Mouse (Mus musculus) lung, adult 18-20 months (tissue): Measurements from ENCODE around the gene Ppa1.
"Not testable (repeated sequence)": the region's sequence is repeated elsewhere in the genome, so short reads cannot be mapped to it uniquely, and the experiment has no call there.

Experiments
- DNase-seq, 2 experiments: peaks; one replicate each; pipeline ENCODE4 v3.0.0; 2022; ENCODE audit warnings: mixed read lengths in 2 of 2

The Ppa1 gene

DNA sequence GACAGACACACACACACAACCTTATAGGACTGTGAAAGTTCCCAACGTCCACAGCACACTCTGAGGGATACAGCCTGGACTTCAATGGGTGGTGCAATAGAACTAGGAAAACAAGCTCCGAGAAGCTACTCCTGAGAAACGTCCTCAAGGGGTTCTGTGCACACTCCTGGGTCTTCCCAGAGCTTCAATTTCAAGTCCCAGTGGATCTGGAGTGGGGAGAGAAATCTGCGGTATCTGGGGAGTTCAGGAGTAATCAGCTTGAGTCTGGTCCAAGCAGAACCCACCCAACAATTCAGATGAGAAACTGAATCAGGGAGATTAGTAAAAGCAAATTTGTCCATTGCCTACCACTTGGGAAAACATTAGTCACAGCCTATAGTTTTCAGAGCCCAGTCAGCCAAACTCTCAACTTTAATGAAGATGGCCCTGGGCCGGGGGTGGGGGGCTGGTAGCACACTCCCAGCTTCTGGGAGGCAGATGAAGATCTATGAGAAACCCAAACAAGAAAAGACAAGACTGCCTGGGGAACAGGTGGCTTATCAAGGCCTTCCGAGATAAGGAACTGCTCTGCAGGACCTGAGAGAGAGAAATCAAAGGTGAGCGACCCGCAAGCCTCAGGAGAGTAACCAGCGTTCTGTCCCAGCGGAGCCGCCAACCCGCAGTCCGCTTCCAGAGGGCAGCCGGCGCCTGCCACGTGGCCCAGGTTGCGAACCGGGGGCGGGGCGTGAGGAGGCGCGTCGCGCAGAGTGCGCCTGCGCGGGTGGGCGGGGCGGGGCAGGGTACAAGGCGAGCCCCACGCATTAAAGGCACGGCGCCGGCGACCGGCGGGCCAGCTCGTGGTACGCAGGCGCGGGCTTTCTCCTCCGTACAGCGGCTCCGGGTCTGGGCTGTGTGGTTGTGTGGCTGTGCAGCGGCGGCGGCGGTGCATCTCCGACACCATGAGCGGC lies at the start of gene Ppa1:
Gene Ppa1 (plus strand): TSS at position 763 of the 947 bp plus-strand sequence.
- peak; percentile 86 to 89 for DNase-seq

DNA sequence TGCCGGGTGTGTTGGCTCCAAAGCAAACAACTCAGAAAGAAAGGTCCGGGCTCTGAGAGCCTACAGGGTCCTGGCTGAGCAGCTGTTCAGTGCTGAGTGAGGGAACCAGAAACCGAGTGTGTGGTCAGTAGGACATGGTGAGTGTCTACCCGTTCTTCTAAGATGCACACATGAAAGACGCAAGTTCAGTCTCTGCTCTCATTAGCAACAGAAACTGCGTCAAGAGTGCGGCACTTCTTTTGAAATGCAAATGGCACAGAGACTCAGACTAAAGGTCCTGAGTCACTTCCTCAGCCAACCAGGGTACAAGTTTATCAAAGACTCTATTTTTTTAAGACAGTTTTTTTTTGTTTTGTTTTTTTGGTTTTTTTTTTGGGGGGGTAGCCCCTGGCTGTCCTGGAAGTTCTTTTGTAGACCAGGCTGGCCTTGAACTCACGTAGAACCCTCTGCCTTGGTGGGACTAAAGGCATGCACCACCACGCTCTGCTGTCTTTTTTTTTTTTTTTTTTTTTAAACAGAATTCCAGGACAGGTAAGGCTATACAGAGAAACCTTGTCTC lies 48.7 kb upstream of the Ppa1 start:
- no peak for DNase-seq

DNA sequence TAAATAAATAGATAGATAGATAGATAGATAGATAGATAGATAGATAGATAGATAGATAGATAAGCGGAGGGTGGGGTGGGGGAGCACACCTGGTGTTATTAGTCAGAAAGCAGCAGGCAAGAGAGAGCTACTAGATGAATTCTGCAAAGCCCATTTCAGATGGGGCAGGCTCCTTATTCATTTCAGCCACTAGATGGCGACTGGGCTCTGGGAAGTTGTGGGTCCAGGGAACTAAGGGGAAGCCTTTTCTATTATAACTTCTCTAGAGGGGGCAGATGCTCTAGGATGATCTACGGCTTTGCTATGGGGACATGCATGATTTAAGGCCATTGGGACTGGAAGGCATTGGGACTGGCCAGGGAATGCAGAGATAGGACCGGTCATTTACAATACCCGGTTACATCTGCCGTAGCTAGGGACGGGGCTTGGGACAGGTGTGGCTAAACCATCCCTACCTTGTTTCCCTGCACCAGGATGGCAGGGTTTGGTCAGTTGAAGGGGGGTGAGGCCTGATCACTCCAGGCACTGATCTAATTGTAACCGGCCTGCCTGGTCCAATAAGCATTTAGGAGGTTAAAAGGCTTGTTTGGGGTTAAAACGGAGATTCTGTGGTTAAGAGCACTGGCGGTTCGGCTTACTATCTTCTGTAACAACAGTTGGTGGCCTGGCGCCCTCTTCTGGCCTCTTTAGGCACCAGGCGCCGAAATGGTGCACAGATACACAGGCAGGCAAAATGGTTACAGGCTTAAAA lies 45.9 kb upstream of the Ppa1 start:
- peak; percentile 32 to 48 for DNase-seq

DNA sequence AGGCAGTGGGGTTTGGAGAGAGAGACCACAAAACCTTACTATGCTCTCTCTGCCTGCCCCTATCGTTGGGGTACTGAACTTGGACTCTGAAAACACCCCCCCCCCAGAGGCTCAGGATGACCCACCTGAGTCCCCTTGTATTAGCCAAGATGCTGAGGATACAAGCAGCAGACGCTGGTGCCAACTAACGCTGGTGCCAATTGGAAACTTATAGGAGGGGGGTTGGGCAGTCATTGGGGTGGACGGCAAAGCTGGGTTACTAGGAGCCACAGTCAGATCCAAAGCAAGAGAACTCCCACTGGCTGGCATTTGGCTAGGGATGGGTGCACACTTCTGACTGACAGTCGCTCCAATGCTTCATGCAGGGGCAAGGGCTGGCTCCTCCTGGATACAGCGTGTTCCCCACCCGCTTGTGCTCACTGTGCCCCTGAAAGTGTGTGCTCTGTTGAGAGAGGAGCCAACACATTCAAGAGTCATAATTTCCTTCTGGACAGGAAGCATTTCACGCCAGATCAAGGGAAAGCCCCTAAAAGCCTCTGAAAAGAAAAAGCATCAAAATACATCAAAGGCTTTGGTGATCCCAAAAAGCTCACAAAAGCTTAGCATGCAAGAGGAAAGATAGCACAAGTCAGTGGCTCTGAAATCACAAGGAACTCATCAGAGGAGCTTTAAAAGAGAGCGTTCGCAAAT lies 43.8 kb upstream of the Ppa1 start:
- no peak for DNase-seq

DNA sequence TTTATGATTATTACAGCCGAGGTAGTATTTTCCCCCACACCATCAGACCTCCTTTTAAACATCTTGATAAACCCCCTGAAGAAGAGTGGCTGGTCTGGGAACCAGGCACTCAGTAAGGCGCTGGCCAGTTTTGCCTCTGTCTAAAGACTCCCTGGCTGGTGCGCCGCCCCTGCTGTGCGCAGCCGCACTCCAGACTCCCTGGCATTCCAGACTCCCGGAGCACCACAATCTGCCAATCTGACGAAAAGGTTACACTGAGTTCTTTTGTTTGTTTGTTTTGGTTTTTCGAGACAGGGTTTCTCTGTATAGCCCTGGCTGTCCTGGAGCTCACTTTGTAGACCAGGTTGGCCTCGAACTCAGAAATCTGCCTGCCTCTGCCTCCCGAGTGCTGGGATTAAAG lies 43.0 kb upstream of the Ppa1 start:
- not testable (repeated sequence) for DNase-seq

DNA sequence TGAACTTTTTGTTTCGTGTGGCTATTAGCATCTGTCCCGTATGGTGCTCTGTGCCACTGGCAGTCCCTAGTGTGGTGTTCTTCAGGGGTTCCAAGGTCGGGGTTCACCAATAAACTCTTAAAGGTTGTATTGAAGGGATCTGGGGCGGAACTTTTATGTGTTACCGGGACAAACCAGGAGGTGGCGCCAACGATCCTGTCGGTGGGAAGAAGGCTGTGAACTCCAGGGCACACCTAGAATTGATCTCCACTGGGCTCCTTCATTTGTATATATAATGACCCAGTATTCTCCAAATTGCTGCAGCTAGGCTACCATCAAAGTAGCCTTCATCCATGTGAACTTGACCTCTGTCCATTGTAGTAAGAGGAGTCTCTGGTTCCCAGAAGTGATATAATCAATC lies 42.5 kb upstream of the Ppa1 start:
- DNase-seq = peak; percentile 46 to 52

DNA sequence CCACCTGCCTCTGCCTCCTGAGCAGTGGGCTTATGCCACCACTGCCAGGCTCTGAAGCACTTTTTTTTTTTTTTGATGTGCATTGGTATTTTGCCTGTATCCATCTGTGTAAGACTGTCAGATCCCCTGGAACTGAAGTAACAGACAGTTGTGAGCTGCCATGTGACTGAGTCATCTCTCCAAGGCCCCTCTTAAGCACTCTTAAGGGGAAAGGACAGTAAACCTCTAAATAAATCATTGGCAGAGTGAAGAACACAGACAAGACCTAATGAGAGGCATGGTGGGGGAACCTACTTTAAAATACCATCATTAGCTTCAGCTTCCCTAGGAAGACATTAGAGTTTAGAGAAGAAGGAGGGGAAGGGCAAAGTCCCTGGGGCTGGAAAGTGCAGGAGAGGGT lies 40.1 kb upstream of the Ppa1 start:
- DNase-seq = no peak

DNA sequence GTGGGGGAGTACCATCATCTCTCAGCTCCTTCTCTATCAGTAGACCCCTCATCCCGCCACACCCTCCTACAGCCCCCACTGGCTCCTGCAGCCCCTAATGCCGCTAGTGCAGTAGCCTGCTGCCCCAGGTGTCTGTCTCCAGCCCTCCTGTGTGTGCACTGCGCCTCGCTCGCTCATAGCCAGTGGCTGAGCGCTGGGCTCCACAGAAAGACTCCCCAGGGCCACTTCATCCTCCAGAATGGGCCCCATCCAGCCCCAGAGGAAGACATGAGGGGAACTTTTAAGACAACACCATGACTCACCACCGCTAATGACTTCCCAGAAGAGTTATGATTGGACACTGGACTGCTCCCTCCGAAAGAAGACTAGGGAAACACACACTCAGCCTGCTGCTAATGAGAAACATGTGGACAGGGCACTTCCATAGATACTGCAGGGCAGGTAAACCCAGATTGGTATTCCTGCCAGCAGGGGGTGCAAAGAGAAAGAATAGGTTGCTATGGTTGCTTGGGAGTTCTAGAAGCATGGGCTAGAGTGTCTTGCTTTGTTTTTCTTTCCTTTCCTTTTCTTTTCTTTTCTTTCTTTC lies 37.6 kb upstream of the Ppa1 start:
- DNase-seq = peak in 1 of 2 experiments; percentile 47

DNA sequence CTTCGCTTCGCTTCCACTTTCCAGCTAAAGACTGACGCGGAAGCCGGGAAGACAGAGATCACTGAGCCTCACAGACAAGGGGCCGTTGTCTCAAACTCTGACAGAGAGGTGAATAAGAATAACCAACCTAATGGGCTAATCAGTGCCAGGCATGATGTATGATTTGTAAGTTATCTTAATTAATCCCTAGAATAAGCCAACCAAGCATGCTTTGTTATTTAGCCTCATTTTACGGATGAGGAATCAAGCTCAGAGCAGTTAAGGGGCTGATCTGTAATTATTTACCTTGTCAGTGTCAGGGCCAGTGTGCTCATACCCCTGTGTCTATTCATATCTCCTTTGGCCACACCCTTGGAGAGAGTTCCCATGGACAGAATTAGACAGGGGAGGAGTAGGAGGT lies 34.0 kb upstream of the Ppa1 start:
- DNase-seq = no peak

DNA sequence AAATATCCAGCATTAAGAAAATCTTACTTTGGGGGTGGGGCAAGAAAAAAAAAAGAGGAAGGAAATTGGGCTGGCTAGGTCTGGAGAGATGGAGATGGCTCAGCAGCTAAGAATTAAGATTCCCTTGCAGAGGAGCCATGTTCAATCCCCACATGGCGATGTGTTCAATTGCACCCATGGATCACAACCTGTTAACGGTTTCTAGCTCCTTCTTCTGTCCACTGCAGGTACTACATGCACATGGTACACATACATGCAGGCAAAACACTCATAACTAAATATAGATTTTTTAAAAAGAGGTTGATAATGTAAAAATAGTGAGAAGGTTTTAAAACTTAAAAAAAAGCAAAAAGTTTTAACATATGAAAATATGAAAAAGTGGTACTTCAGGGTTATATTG lies 29.8 kb upstream of the Ppa1 start:
- no peak for DNase-seq

DNA sequence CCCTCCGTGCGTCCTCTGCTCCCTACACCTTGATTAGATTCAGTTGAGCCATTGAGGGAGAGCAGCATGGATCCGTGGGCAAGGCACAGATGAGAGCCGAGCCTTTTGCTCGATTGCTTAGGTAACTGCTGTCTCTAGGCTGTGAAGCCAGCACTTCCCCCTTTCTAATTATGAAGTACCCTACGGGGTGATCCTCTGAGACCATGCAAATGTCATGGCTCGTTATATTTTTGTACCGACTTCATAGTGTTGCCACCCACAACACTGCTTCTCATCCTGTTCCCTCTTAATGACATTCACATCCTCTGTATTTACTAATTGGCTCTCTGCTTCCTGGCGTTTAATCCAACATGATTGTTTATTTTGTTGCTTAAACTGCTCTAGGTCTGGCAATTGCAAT lies 26.7 kb upstream of the Ppa1 start:
- DNase-seq = no peak

DNA sequence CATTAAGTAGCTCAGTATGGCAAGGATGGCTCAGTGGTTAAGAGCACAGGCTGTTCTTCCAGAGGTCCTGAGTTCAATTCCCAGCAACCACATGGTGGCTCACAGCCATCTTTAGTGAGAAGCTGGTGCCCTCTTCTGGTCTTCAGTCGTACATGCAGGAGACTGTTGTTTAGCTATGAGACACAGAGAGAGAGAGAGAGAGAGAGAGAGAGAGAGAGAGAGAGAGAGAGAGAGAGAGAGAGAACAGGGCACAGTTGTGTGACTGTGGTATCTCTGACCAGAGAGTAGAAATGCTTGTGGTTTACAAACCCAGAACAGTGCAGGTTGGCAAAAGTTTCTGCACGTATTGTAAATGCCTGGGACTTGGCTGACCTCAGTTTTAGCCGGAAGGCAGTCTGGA lies 24.5 kb upstream of the Ppa1 start:
- not testable (repeated sequence) for DNase-seq

DNA sequence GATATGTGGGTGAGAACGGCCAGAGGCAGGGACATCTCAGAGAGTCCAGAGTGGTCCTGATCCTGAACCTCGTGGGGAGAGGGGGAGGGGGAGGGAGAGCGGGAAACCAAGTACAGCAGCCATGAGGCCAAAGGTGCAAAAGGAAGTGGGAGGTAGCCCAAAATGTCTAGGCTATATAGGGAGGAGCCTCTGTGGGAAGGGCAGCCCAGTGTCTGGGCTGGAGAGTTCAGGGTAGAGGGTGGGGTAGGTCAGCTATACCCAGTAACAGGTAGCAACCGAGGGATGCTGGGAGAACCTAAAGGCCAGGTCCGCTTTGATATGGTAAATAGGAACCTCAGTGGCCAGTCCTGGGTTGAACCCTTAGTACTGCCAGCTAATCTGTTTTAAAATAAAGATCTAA lies 23.6 kb upstream of the Ppa1 start:
- no peak for DNase-seq

DNA sequence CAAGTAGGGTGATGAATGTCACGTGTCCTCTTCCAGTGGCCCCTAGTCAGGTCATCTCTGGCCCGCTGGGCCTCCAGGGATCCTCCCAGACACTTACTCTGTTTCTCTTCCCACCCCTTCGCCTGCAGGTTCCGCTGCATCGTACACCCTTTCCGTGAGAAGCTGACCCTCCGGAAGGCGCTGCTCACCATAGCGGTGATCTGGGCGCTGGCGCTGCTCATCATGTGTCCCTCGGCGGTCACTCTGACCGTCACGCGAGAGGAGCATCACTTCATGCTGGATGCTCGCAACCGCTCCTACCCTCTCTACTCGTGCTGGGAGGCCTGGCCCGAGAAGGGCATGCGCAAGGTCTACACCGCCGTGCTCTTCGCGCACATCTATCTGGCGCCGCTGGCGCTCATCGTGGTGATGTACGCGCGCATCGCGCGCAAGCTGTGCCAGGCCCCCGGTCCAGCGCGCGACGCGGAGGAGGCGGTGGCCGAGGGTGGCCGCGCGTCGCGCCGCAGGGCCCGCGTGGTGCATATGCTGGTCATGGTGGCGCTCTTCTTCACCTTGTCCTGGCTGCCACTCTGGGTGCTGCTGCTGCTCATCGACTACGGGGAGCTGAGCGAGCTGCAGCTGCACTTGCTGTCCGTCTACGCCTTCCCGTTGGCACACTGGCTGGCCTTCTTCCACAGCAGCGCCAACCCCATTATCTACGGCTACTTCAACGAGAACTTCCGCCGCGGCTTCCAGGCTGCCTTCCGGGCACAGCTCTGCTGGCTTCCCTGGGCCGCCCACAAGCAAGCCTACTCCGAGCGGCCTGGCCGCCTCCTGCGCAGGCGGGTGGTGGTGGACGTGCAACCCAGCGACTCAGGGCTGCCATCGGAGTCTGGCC lies 22.7 kb upstream of the Ppa1 start:
- peak; percentile 20 to 32 for DNase-seq

DNA sequence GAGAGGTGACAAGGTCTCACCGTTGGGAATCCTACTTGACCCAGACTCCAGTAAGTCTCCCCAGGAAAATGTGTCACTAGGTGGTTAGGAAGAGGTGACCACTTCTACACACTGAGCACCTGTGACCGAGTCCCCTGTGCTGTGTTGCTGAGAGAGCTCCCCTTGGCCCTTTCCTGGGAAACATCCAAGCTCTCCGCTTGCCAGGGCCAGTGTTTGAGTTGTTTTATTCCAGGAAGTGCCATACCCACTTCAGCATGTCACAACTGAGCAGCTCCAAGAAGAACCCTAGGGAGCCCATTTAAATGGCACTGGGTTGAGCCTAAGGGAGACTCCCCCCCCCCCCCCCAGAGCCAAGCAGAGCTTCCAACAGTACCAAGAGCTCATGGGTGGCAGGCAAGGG lies 21.8 kb upstream of the Ppa1 start:
- DNase-seq = peak; percentile 48 to 68

DNA sequence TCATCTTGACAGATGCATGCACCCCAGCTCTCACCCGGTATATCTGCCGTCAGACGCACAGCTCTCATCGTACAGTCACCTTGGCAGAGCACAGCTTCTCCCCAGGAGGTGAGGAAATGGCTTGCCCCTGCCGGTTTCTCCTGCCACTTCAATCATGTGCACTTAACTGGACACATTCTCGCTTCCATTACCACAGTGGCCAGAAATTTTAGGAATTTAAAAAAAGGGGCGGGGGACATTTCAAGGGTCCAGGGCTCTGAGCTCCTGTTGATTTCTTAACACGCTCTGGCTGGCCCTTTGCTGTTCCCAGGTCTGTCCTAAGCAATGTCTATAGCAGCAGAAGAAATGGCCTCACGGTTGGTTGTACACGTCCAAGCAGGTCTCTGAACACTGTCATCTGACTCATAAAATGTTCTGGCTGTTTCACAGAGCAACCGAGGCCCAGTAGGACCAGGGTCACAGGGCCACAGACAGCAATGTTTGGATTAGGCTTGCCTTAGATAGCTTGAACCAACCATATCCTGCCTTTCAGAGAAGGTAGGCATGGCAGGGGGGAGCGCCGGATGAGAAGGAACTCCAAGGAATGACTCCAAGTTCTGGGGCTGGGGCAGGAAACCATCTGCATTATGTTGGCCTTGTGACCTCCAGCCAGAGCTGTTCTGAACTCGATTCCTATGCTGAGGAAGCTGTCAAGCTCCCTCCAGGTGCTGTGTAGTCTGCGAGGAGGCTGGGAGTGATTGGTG lies 21.0 kb upstream of the Ppa1 start:
- DNase-seq = peak in 1 of 2 experiments; percentile 23

DNA sequence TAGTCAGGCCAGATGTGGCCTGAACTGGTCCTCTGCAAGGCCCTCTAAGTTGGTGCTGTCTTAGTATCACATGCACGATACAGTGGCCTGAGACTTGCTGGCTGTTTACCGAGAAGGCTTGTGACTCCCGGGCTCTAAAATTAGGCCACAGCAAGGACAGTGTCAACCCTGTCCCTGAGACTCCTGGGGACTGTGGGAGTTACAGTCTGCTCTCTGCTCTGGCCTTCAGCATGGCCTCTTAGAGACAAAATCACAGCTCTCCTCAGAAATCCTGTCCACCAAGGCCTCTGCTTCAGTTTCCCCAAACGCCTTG lies 20.5 kb upstream of the Ppa1 start:
- no peak for DNase-seq

DNA sequence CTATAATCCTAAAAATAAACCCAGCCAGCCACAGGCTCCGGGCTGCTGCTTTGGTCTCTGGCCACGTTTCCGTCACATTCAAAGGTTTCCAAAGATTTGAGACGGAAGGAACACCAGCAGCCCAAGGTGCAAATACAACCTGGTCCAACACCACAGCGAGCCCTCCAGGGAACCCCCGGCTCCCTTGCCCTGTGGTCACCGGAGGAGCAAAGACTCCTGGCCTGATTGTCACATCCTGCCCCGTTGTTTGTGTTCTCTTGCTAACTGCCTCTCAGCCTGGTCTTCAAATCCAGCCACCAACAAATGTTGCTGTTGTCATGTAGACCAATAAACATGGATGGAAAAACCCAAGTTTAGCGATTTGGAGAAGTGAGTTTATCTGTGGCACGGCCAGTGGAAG lies 15.9 kb upstream of the Ppa1 start:
- DNase-seq = no peak

DNA sequence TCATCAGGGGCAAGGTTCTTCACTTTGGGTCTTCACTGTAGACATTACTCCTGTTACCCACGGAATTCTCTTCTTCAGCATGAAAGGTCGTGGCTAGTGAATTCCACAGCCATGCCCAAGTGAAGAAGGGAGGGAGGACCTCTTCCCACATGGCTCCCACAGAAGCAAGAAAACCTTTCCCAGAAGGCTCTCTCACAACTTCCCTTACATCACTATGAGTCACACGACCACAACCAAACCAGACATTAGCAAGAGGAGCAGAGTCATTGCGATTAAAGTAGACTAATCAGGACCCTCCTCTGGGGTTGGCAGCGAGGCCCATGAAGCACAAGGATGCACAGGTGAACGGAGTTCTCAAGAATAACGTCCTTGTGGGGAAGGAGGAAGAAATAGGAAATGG lies 11.3 kb upstream of the Ppa1 start:
- no peak for DNase-seq

DNA sequence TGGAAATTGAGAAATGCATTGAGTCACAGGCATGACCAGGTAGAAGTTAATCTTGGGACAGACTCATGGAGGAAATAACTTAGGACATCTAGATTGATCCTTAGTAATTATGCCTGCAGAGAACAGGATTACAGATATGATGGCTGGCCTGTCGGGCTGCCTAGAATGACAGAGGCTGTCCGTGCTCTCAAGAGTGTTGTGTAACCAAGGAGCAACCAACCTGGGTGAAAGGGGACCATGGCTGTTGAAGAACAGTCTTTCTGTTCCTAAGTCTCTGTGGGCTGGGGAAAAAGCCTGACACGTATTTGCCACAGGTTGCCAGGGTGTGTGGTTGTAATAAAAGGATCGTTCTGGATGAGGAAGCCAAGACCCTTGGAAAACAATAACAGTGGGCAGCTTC lies 8.0 kb upstream of the Ppa1 start:
- DNase-seq = no peak

DNA sequence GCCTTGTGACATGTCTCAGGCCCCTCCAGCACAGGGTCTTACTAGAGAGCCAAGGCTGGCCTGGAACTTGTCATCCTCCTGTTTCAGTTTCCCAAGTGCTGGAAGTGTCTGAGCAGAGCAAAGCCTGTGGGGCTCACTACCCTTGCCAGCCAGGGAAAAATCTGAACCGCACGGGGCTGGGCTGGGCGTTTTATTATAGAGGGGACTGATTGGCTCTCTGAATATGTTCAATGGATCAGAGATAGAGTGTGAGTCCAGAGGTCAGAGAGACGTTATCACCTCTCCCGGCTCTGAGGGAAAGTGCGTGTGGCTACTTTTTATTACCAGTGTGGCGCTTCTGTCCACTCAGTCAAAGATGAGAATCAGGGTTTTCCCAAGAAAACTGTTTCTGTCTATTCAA lies 1.8 kb upstream of the Ppa1 start:
- no peak for DNase-seq
